Mouse (Mus musculus) heart, postnatal 0 days (tissue): Measurements from ENCODE around the gene Pea15a. TPM values are rescaled to one million over a fixed set of nuclear protein-coding genes. Genes with fewer than 3 reads are reported as not detected.

Experiments used
- ATAC-seq: fragments of 200-750 bp; cut with Nextera tagmentation; 2 replicates; pipeline ENCODE4 v1.8.0; 2017; ENCODE audit warnings: low read depth, moderate number of reproducible peaks, moderate library complexity; ENCODE audit not compliant: insufficient read depth
- DNase-seq: peaks from one replicate; pipeline ENCODE4 v3.0.0-alpha.2; 2016; ENCODE audit warnings: low spot score
- H3K27ac ChIP-seq: fragments of 300-500 bp; sonication (generic); 2 replicates; pipeline ENCODE4 v1.5.1; 2014; ENCODE audit warnings: low read depth, mild to moderate bottlenecking
- H3K27me3 ChIP-seq: fragments of 300-500 bp; sonication (generic); 2 replicates; pipeline ENCODE4 v1.6.1; 2014; ENCODE audit warnings: low read length, mixed read lengths; ENCODE audit not compliant: control insufficient read depth, insufficient read depth
- H3K36me3 ChIP-seq: fragments of 300-500 bp; sonication (generic); replicated peaks from 2 replicates; pipeline ENCODE4 v1.6.1; 2014; ENCODE audit warnings: low read length, mixed read lengths; ENCODE audit not compliant: control insufficient read depth, insufficient read depth
- H3K4me1 ChIP-seq: fragments of 300-500 bp; sonication (generic); 2 replicates; pipeline ENCODE4 v1.6.1; 2014; ENCODE audit warnings: antibody characterized with exemption; ENCODE audit not compliant: control insufficient read depth, insufficient read depth
- H3K4me2 ChIP-seq: fragments of 300-500 bp; sonication (generic); 2 replicates; pipeline ENCODE4 v1.6.1; 2014; ENCODE audit warnings: low read depth, mild to moderate bottlenecking, low read length, moderate library complexity
- H3K4me3 ChIP-seq: fragments of 300-500 bp; sonication (generic); 2 replicates; pipeline ENCODE4 v1.5.1; 2014; ENCODE audit warnings: low read depth, low read length
- H3K9ac ChIP-seq: fragments of 300-500 bp; sonication (generic); replicated peaks from 2 replicates; pipeline ENCODE4 v1.6.1; 2014; ENCODE audit warnings: low read depth, low read length, mixed read lengths
- H3K9me3 ChIP-seq: fragments of 300-500 bp; sonication (generic); replicated peaks from 2 replicates; pipeline ENCODE4 v1.6.1; 2016; ENCODE audit warnings: low read length; ENCODE audit not compliant: control insufficient read depth
- CTCF ChIP-seq: IDR thresholded peaks from 2 replicates; pipeline ENCODE4 v1.5.1; 2016; ENCODE audit warnings: antibody characterized with exemption, control low read depth, low read depth
- EP300 ChIP-seq: IDR thresholded peaks from 2 replicates; pipeline ENCODE4 v1.6.1; 2016; ENCODE audit warnings: antibody characterized with exemption, low read depth
- WGBS: fragments of 180-500 bp; shearing (Covaris S2); extraction: QIAGEN DNeasy Blood & Tissue Kit; methylation state at CpG from one replicate; pipeline ENCODE4 v1.1.7; 2014; 5-methylcytosine and 5-hydroxymethylcytosine counted together
- polyA plus RNA-seq: library from polyadenylated mRNA; unstranded; fragments of >200 nt; fragmentation: Nextera tagmentation; extraction: Ambion mirVana; gene quantifications from 2 replicates; pipeline ENCODE4 v1.2.1, GENCODE M21; 2015
- total RNA-seq: library from RNA; depleted of rRNA; stranded (reverse); fragments of >200 nt; gene quantifications from 2 replicates; pipeline ENCODE4 v1.2.3, GENCODE M21; 2014; ENCODE audit warnings: low replicate concordance

The Pea15a gene
- total and polyA plus RNA-seq, 2 experiments from 2014 or later, result 99.3 to 105 TPM

DNA sequence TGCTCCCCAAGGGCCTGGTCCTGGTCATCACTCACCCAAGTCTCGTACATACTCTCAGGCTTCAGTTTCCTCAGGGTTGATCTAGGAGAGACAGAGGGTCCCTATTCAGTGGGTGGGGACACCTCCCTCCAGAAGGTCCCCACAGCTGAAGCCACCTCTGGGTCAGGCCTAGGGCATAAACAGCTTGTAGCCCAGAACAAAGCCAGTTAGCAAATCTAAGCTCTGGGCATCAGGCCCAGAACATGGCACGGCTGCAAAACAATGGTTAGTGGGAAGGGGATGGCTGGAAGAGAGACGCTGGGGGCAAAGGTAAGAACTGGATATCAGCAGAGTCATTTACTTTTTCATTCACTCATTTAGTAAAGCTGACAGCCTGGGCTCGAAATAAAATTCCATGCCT, 7.2 kb upstream of the Pea15a start:
- ATAC-seq (no peak), DNase-seq (no peak)
- peaks cover 35% of the 10 kb centered on the region for H3K4me1 ChIP-seq
- no peak overlapping the region for H3K9ac ChIP-seq
- TF ChIP-seq EP300 (no peak), CTCF (no peak)
- no peak overlapping the region for H3K4me3 ChIP-seq
- H3K36me3 ChIP-seq, result no peaks in the 10 kb centered on the region
- 57% methylated on average over 4 of the region's 4 CpGs for WGBS
- peak overlapping the region; percentile 52 for H3K27ac ChIP-seq
- H3K4me2 ChIP-seq, result no peak overlapping the region
- H3K27me3 ChIP-seq, result no peaks in the 10 kb centered on the region
- no peaks in the 10 kb centered on the region for H3K9me3 ChIP-seq

DNA sequence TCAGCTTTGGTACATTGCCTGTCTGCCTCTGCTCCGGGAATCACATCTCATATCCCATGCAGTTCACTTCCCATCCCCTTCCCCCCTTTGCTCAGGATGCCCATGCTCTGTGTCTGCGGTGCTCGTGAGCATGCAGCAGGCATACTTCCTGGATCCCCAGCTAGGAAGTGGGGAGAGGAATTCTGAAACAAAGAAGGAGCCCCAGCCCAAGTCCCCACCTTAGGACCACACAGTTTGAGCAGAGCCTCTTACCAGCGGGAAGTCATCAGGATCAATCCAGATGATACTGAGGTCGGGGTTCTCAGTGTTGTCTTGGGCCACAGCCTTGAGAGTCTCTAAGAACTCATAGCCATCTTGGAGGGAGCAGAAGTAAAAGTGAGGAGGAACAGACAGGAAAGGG, 6.2 kb upstream of the Pea15a start:
- no peak overlapping the region for H3K9ac ChIP-seq
- ATAC-seq, result no peak
- peak overlapping the region; percentile 52; the same call in 1 of the 2 replicates for H3K27ac ChIP-seq

DNA sequence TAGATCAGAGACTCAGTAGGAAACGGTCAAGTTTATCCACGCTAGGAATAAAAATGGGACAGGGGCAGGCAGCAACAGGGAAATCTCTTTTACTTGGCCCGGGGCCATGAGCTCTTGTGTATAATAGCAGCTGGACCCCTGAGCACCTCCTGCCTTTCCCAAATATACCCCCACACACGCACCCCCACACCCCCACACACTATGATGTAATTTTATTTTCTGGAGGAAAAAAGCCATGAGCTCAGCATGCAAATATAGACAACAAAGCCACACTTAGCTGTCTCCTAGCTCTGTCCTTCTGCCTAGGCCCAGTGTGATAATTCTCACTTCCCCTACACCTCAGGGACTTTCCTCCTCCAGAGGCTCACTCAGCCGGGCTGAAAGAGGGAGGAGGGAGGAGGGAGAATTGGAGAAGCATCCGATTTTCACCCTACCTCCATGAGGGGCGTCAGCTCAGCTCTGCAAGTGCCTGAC, 544 bp upstream of the Pea15a start:
- Histone ChIP-seq H3K4me2 (peak overlapping the region; percentile 81), H3K9ac (peak overlapping the region; percentile 88), H3K27ac (peak overlapping the region; percentile 95), H3K4me3 (peak overlapping the region; percentile 85; the same call in 1 of the 2 replicates), H3K4me1 (peaks cover 41% of the 10 kb centered on the region), H3K9me3 (no peaks in the 10 kb centered on the region), H3K36me3 (0 out of 2 replicates have a peak, but pooled peaks cover 8% of the 10 kb centered on the region), H3K27me3 (no peaks in the 10 kb centered on the region)
- ATAC-seq (peak; percentile 22; the same call in 1 of the 2 replicates), DNase-seq (no peak)
- WGBS, result 9% methylated on average over 7 of the region's 7 CpGs
- TF ChIP-seq EP300 (no peak), CTCF (no peak)

More for the DNA sequence above, 6.2 kb upstream of the Pea15a start:
- TF ChIP-seq EP300 (no peak), CTCF (no peak)
- Histone ChIP-seq H3K4me1 (peaks cover 27% of the 10 kb centered on the region), H3K36me3 (no peaks in the 10 kb centered on the region), H3K27me3 (no peaks in the 10 kb centered on the region), H3K4me3 (no peak overlapping the region), H3K9me3 (no peaks in the 10 kb centered on the region), H3K4me2 (no peak overlapping the region)
- no peak for DNase-seq
- WGBS, result 42% methylated on average over 5 of the region's 5 CpGs

DNA sequence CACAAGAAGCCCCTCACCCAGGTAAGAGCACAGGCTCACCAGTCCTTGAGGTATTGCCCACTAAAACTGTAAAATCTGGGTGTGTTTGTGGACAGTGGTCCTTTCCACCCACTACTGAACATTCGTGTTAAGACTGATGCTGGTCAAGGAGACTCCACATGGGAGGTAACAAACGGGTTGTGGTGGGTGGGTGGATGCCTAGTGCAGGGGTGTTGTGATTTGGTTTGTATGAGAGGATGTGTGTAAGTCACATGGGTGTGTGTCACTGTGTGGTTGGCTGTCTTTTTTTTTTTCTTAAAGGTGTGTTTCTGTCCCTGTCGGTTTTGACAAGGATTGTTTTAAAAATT, 890 bp downstream of the Pea15a start:
- Histone ChIP-seq H3K36me3 (0 out of 2 replicates have a peak, but pooled peaks cover 8% of the 10 kb centered on the region), H3K4me3 (peak overlapping the region; percentile 85), H3K27me3 (no peaks in the 10 kb centered on the region), H3K4me2 (peak overlapping the region; percentile 81), H3K4me1 (peaks cover 55% of the 10 kb centered on the region), H3K9ac (peak overlapping the region; percentile 88), H3K27ac (peak overlapping the region; percentile 95), H3K9me3 (no peaks in the 10 kb centered on the region)
- DNase-seq (no peak), ATAC-seq (no peak)
- TF ChIP-seq CTCF (no peak), EP300 (no peak)
- 3% methylated on average over 3 of the region's 3 CpGs for WGBS

DNA sequence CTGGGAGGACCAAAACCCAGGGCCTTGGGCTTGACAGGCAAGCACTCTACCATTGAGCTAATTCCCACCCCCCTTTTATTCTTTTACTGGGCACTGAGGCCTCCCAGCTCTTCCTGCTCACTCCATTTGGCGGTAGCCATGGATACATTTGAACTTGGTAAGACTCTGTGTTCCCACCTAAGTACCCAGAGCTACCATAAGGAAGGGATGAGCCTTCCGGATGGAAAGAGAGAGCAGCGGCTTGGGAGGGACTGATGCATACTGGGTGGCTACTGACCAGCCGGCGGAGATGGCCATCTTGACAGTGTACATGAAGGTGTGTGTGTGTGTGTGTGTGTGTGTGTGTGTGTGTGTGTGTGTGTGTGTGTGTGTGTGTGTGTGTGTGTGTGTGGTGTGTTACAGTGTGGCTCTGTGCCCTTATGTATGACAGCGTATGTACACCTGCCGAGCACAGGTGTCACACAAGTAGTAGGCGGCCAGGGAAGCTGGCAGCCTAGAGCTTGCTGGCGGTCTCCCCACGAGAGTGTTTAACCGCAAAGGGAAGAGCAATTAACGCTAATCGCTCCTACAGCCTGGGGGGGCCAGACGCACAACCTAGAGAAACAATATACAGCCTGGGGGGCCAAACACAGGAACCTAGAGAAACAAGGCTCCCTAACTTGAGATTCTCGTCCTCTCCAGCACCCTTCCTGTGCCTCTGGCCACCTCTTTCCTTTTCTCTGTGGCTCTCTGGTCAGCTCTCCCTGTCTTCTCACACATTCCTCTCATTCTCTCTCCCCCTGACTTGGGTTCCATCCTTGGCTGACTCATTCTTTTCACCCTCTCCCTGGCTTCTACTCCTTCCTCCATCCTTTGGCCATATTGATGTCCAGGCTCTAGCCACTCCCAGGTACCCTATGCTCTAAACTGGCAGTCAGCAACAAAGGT, 1.5 kb downstream of the Pea15a start:
- no peak for TF ChIP-seq EP300
- TF ChIP-seq CTCF, result no peak
- H3K9ac ChIP-seq, result peak overlapping the region; percentile 88
- H3K36me3 ChIP-seq, result peaks cover 12% of the 10 kb centered on the region
- H3K27me3 ChIP-seq, result no peaks in the 10 kb centered on the region
- ATAC-seq, result no peak
- H3K4me3 ChIP-seq, result peak overlapping the region; percentile 85
- no peak for DNase-seq
- H3K4me2 ChIP-seq, result peak overlapping the region; percentile 81
- 52% methylated on average over 15 of the region's 15 CpGs for WGBS
- H3K4me1 ChIP-seq, result peaks cover 55% of the 10 kb centered on the region
- H3K27ac ChIP-seq, result peak overlapping the region; percentile 95
- no peaks in the 10 kb centered on the region for H3K9me3 ChIP-seq
